Mouse (Mus musculus) frontal cortex, postnatal 36 days (tissue): Measurements from ENCODE around the gene Csf3r.

Source experiments
- DNase-seq, 2 experiments: peaks; one replicate each; pipeline ENCODE4 v3.0.0; 2022; ENCODE audit warnings: low spot score in 2 of 2

Csf3r gene

DNA sequence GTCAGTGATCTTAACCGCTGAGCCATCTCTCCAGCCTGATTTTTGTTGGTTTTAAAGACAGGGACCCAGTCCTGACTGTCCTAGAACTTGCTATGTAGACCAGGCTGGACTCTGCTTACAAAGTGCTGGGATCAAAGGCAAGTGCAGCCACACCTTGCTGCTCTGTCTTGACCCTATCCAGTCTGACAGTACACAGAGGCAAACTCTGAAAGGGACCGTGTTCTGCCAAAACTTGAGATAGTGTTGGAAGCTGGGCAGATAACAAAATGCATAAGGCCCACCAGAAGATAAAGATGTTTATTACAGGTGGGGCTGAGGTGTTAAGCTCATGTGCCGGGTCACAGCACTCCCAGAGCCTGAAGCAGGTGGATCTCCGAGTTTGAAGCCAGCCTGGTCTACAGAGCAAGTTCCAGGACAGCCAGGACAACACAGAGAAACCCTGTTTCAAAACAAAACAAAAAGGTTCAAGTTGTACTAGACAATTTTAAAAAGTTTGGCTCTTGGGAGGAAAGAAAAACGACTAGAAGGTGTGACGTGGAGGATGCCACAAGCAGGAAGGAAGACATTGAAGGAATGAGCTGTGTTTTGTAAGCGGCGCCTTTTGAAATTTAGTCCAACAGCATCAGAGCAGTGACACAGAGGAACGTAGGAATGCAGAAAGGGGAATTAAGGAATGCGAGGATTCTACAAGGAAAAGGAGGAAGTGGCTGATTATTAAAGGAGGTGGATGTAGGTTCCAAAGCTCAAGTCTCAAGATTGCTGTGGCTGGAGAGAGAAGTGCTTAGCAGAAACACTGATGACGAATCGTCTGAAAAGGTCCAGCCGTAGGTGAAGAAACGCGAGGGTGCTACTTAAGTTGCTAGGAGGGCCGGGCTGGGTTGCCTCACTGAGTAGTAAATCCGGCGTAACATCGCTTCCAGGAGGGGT lies 33.1 kb downstream of the Csf3r start:
- no peak for DNase-seq

- peak; percentile 91 to 96 for DNase-seq
These were observed 34.0 kb downstream of the Csf3r start, which contains the start of gene Oscp1 for GRCm38 (mm10) chr4:126058134-126058996. TSS of gene Oscp1 (plus strand) at chr4:126058565.

GRCm38 (mm10) chr4:126058997-126059362 lies 34.6 kb downstream of the Csf3r start:
- DNase-seq, result peak; percentile 67 to 85

- peak in 1 of 2 experiments; percentile 46 for DNase-seq
These were observed 38.5 kb downstream of the Csf3r start for GRCm38 (mm10) chr4:126062856-126063255.

GRCm38 (mm10) chr4:126065241-126065640 lies 40.9 kb downstream of the Csf3r start:
- DNase-seq, result no peak

- DNase-seq, result peak; percentile 22 to 55
These were observed 43.2 kb downstream of the Csf3r start for GRCm38 (mm10) chr4:126067401-126068077.

GRCm38 (mm10) chr4:126068842-126069241 lies 44.5 kb downstream of the Csf3r start:
- no peak for DNase-seq

DNA sequence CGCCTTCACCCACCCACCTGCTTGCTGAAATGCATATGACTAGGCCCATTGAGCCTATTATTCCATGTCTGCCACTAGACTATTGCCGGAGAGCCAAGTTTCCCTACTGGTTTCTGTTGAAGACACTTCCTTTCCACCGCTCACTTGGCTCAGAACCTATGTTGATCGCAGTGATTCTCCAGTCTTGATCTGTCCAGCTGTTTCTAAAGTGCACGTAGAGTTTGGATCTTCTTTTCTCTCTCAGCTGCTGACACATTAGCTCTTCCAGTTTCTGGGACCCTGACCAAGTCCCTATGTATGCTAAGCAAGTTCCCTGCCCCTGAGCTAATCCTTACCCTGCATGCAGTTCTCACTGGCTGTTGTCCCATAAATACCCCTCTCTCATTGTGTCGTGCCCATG lies 53.5 kb downstream of the Csf3r start:
- DNase-seq, result no peak

DNA sequence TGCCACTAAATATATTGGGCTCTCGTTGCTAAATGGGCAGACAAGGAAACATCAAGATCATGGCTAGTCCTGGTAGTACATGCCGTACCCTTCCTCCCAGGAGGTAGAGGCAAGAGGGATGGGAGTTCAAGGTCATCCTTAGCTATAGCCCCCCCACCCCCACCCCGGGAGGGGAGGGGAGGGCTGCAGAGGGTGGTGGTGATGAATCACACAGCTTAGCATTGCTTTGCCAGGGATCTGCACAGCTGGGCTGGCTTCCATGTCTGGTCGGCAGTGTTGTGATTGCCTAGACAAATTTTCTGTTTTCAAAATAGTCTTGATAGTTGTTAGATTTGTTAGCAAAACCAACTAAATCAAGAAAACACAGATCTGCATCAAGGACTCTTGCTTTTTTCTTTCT lies 54.9 kb downstream of the Csf3r start:
- no peak for DNase-seq

GRCm38 (mm10) chr4:126081601-126082000 lies 57.3 kb downstream of the Csf3r start:
- DNase-seq, result no peak

DNA sequence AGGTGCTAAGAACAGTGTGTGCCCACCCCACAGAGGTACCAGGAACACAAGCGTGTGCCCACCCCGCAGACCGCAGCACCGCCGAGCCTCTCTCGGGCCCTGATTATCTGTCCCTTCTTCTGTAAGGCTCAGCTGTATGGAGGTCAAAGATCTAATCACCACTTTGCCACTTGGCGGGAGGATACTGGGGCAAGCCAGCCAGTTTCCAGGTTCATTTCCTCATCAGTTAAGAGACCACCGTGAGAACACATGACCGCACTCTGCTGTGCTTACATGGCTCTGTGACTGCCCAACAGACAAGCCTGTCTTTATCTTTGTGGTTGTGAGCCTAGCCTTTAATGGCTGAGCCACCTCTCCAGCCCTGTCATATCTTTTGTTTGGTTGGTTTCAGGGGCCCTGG lies 58.7 kb downstream of the Csf3r start:
- no peak for DNase-seq

- no peak for DNase-seq
These were observed 60.0 kb downstream of the Csf3r start for GRCm38 (mm10) chr4:126084382-126084781.

DNA sequence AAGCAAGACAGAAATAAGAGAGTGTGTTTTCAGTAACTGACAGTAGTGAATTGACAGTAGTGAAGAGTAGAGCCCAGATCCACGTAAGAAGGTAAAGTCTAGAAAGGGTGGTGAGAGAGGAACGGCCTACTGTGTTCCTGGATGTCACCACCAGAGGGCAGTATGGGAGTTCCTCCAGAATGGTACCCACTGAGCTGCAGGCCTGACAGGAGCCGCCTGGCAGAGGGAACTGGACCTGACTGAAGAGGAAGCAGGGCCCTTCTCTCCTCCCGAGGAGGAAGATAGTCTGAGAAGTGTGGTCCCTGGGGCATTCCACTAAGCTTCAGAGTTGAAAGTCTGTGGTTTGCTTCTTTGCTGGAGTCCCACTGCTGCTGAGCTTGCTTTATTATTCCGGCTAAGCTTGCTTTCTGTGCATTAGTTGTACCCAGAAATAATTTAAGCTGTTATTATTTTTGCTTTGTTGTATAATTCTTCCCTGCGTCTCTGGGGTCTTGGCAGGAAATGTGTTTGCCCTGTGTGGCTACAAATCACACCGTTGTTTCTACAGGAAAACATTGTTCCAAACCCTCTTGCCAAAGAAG lies 61.7 kb downstream of the Csf3r start:
- peak; percentile 72 to 80 for DNase-seq

GRCm38 (mm10) chr4:126090101-126090847 lies 65.9 kb downstream of the Csf3r start:
- DNase-seq, result no peak

DNA sequence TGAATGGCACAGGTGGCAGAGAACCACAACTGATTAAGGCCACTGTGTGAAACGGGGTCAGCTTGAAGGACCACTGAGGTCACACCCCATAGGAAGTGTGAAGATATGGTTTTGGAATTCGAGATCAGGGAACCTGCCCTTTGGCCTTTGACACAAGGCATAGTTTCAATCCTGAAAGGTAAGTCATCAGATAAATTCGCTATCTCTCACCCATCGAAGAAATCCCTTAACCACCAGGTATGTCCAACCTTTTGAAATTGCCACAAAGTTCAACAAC lies 66.4 kb downstream of the Csf3r start:
- no peak for DNase-seq

DNA sequence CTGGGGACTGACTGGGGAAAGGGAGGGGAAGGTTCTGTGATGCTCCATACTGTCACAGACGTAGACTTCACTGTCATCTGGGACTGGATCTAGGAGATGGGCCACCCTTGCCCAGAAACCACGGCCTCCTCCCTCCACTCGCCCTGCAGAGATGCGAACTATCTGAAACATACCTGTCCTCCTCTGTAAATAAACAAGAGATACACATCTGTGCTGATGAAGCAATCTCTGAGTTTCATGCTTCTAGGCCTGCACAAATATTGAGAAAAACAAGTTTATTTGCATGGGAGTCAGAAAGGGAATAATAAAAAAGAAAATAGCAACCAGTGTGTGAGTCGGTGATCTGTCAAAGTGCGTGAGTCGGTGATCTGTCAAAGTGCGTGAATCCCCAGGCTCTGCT lies 67.5 kb downstream of the Csf3r start:
- no peak for DNase-seq
